Mouse (Mus musculus) liver, embryonic 12.5 days (tissue): ENCODE results near the gene Pbx1. TPM values are rescaled to one million over a fixed set of nuclear protein-coding genes. Genes with fewer than 3 reads are reported as not detected.

ENCODE experiments used
- ATAC-seq: fragments of 200-750 bp; cut with Nextera tagmentation; 2 replicates; pipeline ENCODE4 v1.8.0; 2017; ENCODE audit warnings: moderate number of reproducible peaks, mild to moderate bottlenecking, moderate library complexity
- H3K27ac ChIP-seq: fragments of 300-500 bp; sonication (generic); 2 replicates; pipeline ENCODE4 v1.5.1; 2016; ENCODE audit warnings: mild to moderate bottlenecking
- H3K27me3 ChIP-seq: fragments of 300-500 bp; sonication (generic); replicated peaks from 2 replicates; pipeline ENCODE4 v1.6.1; 2016; ENCODE audit warnings: mild to moderate bottlenecking, moderate library complexity
- H3K36me3 ChIP-seq: fragments of 300-500 bp; sonication (generic); 2 replicates; pipeline ENCODE4 v1.6.1; 2016; ENCODE audit warnings: mild to moderate bottlenecking, moderate library complexity
- H3K4me1 ChIP-seq: fragments of 300-500 bp; sonication (generic); 2 replicates; pipeline ENCODE4 v1.6.1; 2016
- H3K4me2 ChIP-seq: fragments of 300-500 bp; sonication (generic); 2 replicates; pipeline ENCODE4 v1.6.1; 2016; ENCODE audit warnings: mild to moderate bottlenecking, moderate library complexity
- H3K4me3 ChIP-seq: fragments of 300-500 bp; sonication (generic); 2 replicates; pipeline ENCODE4 v1.5.1; 2016; ENCODE audit warnings: mild to moderate bottlenecking, moderate library complexity
- H3K9ac ChIP-seq: fragments of 300-500 bp; sonication (generic); 2 replicates; pipeline ENCODE4 v1.6.1; 2016; ENCODE audit warnings: mild to moderate bottlenecking, moderate library complexity
- H3K9me3 ChIP-seq: fragments of 300-500 bp; sonication (generic); replicated peaks from 2 replicates; pipeline ENCODE4 v1.6.1; 2016; ENCODE audit warnings: mild to moderate bottlenecking, moderate library complexity
- WGBS: fragments of 180-500 bp; shearing (Covaris S2); methylation state at CpG from one replicate; pipeline ENCODE4 v1.1.7; 2016; ENCODE audit not compliant: insufficient replicate concordance; 5-methylcytosine and 5-hydroxymethylcytosine counted together
- polyA plus RNA-seq: library from polyadenylated mRNA; unstranded; fragments of >200 nt; fragmentation: Nextera tagmentation; extraction: Ambion mirVana; gene quantifications from 2 replicates; pipeline ENCODE4 v1.2.1, GENCODE M21; 2016

Gene Pbx1
- polyA plus RNA-seq, 1 experiment from 2014 or later: 6.8 TPM

DNA sequence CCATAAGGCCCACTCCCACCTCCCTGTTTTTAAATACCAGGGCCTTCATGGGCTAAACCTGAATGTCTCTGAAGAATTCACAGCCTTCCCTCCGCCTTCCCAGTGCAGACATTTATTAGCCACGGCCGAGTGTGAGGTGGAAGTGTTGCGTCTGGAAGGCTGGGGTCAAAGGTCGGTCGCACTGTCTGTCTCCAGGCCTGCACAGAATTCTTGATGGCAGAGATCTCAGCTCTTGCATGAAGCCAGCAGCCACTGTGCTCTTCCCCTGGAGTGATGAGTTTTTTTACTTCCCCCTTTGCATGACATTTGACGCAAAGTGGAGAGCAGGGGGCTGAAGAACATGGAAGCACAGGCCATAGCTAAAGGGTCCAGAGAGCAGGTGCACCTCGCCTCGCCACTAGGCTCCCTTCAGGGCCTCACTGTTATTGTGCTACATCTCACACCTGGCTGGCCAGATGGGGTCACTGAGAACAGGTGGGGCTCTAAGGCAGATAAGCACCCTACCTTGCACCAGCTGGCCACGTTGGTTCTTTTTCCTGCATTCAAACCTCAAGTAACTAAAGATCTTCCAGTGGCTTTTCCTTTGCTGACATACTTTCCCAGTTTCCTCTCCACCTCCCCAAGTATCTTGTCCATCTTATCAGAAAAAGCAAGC, 143.1 kb downstream of the Pbx1 start:
- Histone ChIP-seq H3K27ac (peak overlapping the region; percentile 94), H3K4me3 (peak overlapping the region; percentile 6; the same call in 1 of the 2 replicates), H3K4me1 (peaks cover 90% of the 10 kb centered on the region), H3K4me2 (peak overlapping the region; percentile 67), H3K9ac (peak overlapping the region; percentile 55), H3K36me3 (peaks cover 8% of the 10 kb centered on the region; the same call in 1 of the 2 replicates), H3K27me3 (peaks cover 9% of the 10 kb centered on the region), H3K9me3 (no peaks in the 10 kb centered on the region)
- no peak for ATAC-seq
- 22% methylated on average over 10 of the region's 10 CpGs for WGBS

DNA sequence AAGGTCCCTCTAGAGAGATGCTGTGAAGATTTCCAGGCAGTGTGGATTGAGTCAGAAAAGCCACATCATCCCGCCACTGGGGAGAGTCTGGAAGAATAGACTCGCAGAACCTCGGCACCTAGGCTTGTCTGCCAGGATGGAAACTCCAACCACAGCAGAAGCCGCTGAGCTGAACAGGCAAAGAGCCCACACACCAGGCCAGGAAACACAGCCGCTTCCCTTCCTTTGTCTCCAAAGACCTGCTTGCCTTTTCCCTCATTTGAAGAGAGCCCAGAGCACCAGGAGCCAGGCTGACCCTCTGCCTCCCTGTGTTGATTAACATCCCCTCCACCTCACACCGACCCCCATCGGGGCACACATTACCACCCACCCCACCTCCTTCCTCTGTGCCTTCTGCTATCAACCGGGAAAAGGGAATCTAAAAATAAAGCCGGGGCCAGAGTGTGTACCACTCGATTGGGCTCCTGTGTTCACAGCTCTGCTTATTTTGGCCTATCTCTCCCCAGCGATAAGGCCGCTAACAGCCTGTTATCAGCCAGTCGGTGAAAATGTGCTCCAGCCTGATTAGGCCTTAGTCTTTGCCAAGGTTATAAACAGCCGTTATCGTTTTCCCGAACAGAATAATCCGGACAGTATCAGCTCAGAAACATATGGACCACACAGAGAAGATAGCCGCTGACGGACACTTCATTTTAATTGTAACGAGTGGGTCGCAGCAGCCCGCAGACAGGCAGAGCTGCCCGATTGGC, 144.1 kb downstream of the Pbx1 start:
- peak; percentile 96 for ATAC-seq
- Histone ChIP-seq H3K4me1 (peaks cover 91% of the 10 kb centered on the region), H3K36me3 (peaks cover 8% of the 10 kb centered on the region; the same call in 1 of the 2 replicates), H3K4me3 (peak overlapping the region; percentile 26), H3K4me2 (peak overlapping the region; percentile 67), H3K9me3 (no peaks in the 10 kb centered on the region), H3K27me3 (peaks cover 9% of the 10 kb centered on the region), H3K27ac (peak overlapping the region; percentile 94), H3K9ac (peak overlapping the region; percentile 68)
- 3% methylated on average over 23 of the region's 23 CpGs for WGBS

DNA sequence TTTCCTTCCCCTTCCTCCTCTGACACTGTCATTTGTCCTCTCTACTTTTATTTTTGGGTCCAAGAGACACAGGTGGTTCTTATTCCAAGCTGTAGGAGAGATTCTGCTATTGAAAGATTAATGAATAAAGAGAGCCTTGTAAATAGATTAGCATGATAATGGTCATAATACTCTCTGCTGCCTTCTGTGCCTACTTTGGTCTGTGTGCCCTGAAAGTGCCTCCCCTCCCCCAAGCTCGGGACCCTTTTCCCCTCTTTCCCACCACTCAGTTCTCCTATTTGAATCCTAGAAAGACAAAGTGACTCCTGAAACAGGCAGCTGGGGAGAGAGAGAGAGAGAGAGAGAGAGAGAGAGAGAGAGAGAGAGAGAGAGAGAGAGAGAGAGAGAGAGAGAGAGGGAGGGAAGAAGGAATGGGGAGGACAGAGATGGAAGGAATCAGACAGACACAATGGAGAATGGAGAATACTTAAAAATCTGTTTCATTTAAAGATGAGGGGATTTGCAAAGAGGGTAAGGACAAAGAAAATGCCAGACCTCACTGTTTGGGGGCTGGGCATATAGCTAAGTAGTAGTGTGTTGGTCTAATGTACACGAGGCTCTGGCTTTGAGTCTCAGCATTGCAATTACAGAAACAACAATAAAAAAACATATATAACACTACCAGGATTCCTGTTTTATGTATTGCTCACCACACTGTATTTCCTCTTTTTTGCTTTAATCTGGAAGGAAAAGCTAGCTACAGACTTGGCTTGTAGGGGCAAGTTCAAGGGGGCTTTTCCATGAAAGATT, 145.0 kb downstream of the Pbx1 start:
- Histone ChIP-seq H3K36me3 (peaks cover 8% of the 10 kb centered on the region; the same call in 1 of the 2 replicates), H3K27me3 (peaks cover 9% of the 10 kb centered on the region), H3K9me3 (no peaks in the 10 kb centered on the region), H3K4me2 (peak overlapping the region; percentile 67), H3K27ac (peak overlapping the region; percentile 94), H3K4me3 (no peak overlapping the region), H3K4me1 (peaks cover 89% of the 10 kb centered on the region), H3K9ac (peak overlapping the region; percentile 68)
- 17% methylated on average over 2 of the region's 2 CpGs for WGBS
- no peak for ATAC-seq

DNA sequence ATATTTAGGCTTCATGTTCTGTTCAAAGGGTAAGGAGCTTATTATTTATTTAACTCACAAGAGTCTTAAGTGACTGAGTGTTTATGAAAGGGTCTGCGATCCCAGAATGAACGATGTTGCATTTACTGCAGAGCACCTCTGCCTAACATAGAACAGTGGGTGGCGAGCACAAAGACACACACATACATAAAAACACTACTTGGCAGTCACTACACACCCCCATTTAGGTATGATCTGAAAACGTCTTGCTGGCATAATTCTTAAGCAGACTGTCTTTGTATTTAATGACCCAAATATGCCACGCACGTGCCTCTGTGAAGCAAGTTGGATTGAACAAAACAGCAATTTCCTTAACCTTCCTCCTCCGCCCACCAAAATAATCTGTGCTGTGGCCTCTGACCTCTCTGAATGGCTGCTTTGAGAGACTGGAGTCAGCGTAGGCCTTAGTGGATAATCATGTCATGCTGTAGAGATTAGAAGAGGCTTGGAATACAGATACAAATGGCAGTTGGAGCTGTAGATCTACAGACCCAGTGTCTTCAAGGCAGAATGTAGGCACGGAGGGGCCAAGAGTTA, 147.4 kb downstream of the Pbx1 start:
- no peak for ATAC-seq
- H3K9me3 ChIP-seq: no peaks in the 10 kb centered on the region
- no peak overlapping the region for H3K4me3 ChIP-seq
- no peak overlapping the region for H3K4me2 ChIP-seq
- H3K9ac ChIP-seq: no peak overlapping the region
- 65% methylated on average over 9 of the region's 9 CpGs for WGBS
- H3K27ac ChIP-seq: peak overlapping the region; percentile 15; the same call in 1 of the 2 replicates
- no peaks in the 10 kb centered on the region for H3K36me3 ChIP-seq
- H3K27me3 ChIP-seq: 0 out of 2 replicates have a peak, but pooled peaks cover 3% of the 10 kb centered on the region
- H3K4me1 ChIP-seq: peaks cover 66% of the 10 kb centered on the region

DNA sequence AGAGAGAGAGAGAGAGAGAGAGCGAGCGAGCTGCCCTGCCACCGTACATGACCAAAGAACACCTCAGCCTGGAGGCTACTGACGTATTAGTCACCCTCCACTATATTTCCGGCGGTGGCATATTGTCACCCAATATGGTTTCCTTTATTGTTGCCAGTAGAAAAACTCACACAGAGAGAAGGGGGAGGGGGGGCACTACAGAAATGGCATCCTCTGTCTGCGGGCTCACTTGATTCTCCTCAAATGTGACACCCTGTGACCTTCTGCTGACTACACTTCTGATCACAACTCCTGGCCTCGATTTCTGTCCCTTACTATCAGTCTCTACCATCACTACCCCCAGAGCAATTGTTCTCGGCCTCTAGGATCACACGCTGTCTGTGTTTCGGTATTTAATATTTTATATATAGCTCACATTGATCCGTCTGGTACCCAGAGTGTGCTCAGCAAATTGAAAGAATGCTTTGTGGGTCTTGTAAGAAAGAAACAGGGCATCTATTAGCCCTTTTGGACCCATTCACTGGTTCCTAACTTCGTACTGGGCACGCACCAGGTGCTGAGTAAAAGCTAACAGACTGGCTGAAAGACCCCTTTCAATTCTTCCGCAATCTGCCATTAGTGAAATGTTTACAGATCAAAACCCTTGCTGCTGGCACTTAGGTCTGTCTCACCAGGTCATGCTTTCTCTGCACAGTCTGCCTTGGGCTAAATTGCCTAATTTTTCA, 148.1 kb downstream of the Pbx1 start:
- WGBS: 65% methylated on average over 15 of the region's 15 CpGs
- Histone ChIP-seq H3K9ac (no peak overlapping the region), H3K9me3 (no peaks in the 10 kb centered on the region), H3K4me1 (peaks cover 60% of the 10 kb centered on the region), H3K27ac (no peak overlapping the region), H3K27me3 (0 out of 2 replicates have a peak, but pooled peaks cover 3% of the 10 kb centered on the region), H3K36me3 (no peaks in the 10 kb centered on the region), H3K4me3 (no peak overlapping the region), H3K4me2 (no peak overlapping the region)
- no peak for ATAC-seq

DNA sequence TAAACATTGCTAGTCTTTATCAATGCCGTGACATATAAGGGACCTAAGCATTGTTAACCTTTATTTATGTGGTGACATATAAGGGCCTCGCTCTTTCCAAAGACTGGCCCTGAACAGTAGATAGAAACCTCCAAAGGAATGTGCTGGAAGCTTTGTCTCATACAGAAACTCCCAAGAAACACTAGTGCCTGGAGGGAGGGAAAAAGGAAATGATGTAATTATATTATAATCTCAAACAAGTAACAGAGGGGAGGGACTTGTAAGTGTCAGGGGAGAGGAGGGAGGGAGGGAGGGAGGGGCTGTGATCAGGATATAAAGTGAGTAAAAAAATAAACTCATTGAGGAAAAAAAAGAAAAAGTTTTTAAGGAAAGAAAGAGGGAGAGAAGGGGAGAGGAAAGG, 148.6 kb downstream of the Pbx1 start:
- no peaks in the 10 kb centered on the region for H3K9me3 ChIP-seq
- peaks cover 54% of the 10 kb centered on the region for H3K4me1 ChIP-seq
- ATAC-seq: no peak
- H3K36me3 ChIP-seq: no peaks in the 10 kb centered on the region
- no peak overlapping the region for H3K27ac ChIP-seq
- no peak overlapping the region for H3K9ac ChIP-seq
- 0 out of 2 replicates have a peak, but pooled peaks cover 3% of the 10 kb centered on the region for H3K27me3 ChIP-seq
- no peak overlapping the region for H3K4me2 ChIP-seq
- 80% methylated on average over 2 of the region's 2 CpGs for WGBS
- H3K4me3 ChIP-seq: no peak overlapping the region

DNA sequence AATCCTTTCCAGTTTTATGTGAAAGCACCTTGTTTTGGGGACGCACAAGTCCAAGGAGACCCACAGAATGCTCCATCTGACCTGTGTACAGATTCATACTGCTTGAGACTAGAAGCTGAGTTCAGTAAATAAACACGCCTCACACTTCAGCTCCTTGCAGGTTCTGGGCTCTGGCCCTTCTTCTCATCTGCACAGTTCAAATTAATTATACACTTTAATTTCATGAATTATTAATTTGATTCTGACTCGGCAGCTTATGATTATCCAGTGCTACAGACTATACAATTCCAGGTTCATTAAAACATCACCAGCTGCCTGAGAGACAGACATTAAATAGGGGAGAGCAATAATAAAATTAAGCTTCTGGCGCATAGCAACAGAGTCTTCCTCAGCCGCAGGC, 156.4 kb downstream of the Pbx1 start:
- 84% methylated on average over 5 of the region's 5 CpGs for WGBS
- H3K4me1 ChIP-seq: no peaks in the 10 kb centered on the region
- H3K36me3 ChIP-seq: no peaks in the 10 kb centered on the region
- H3K9me3 ChIP-seq: no peaks in the 10 kb centered on the region
- no peak overlapping the region for H3K9ac ChIP-seq
- no peaks in the 10 kb centered on the region for H3K27me3 ChIP-seq
- no peak overlapping the region for H3K4me3 ChIP-seq
- no peak for ATAC-seq
- H3K27ac ChIP-seq: no peak overlapping the region
- H3K4me2 ChIP-seq: no peak overlapping the region

DNA sequence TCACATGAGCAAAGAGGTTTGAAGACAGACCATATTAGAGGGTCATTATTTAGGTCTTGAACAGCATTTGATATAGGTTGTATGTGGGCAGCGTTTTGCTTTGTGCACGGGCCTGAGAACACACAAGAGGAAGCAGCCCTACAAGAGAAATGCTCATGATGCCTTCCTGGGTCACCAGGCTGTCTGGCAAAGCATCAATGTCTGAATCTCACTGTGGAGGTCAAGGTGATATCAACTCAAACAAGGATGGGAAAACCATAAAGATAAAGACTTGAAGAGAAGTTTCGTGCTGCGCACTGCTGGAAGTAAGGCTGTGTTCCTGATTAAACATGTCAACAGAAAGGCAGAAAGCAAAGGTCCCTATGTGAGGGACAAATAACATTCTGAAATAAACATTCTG, 157.8 kb downstream of the Pbx1 start:
- Histone ChIP-seq H3K27me3 (no peaks in the 10 kb centered on the region), H3K36me3 (no peaks in the 10 kb centered on the region), H3K4me1 (no peaks in the 10 kb centered on the region), H3K27ac (no peak overlapping the region), H3K9me3 (no peaks in the 10 kb centered on the region), H3K9ac (no peak overlapping the region), H3K4me3 (no peak overlapping the region), H3K4me2 (no peak overlapping the region)
- ATAC-seq: no peak
- WGBS: 58% methylated on average over 4 of the region's 4 CpGs

DNA sequence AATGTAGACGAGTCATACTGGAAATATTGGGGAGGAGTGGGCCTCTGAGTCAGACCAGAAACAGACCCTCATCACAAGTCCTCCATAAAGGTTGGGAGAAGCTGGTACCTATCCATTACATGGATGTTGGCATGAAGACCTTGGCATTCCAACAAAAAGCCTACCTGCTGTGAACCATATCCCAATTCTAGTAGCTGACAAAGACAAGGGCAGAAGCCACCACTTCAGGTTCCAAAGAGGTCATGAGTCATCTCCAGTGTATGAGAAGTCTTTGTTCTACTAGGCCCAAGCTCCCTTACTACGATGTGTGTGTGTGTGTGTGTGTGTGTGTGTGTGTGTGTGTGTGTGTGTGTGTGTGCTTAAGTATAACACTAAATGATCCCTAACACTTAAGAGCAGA, 160.0 kb downstream of the Pbx1 start:
- H3K9ac ChIP-seq: no peak overlapping the region
- H3K4me2 ChIP-seq: no peak overlapping the region
- no peak for ATAC-seq
- no peak overlapping the region for H3K27ac ChIP-seq
- H3K4me3 ChIP-seq: no peak overlapping the region
- 51% methylated on average over 2 of the region's 2 CpGs for WGBS
- no peaks in the 10 kb centered on the region for H3K27me3 ChIP-seq
- H3K9me3 ChIP-seq: no peaks in the 10 kb centered on the region
- H3K4me1 ChIP-seq: no peaks in the 10 kb centered on the region; the same call in 1 of the 2 replicates
- H3K36me3 ChIP-seq: no peaks in the 10 kb centered on the region

DNA sequence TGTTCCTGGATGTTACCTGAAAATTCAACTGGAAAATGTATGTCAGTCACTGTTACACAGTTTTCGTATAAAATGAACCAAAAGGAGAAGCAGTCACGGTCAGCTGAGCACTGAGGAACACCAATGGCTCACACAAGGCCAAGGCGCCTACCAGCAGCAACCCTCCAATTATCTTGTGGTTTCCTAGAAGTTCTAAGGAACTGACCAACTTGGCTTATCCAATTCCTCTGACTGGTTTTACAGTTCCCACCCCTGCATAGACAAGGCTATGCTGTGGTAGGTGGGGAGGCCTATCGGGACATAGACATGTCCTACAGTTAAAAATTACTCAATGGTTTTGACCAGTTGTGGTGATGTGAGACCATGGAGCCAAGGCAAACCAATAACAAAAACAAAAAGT, 160.9 kb downstream of the Pbx1 start:
- no peak overlapping the region for H3K4me3 ChIP-seq
- H3K27me3 ChIP-seq: no peaks in the 10 kb centered on the region
- H3K4me2 ChIP-seq: no peak overlapping the region
- H3K27ac ChIP-seq: no peak overlapping the region
- no peaks in the 10 kb centered on the region for H3K9me3 ChIP-seq
- WGBS: 41% methylated on average over 4 of the region's 4 CpGs
- no peak overlapping the region for H3K9ac ChIP-seq
- H3K4me1 ChIP-seq: no peaks in the 10 kb centered on the region; the same call in 1 of the 2 replicates
- no peak for ATAC-seq
- H3K36me3 ChIP-seq: no peaks in the 10 kb centered on the region
